ENCODE assay signal across 8 mouse cellular contexts in the genomic region with DNA sequence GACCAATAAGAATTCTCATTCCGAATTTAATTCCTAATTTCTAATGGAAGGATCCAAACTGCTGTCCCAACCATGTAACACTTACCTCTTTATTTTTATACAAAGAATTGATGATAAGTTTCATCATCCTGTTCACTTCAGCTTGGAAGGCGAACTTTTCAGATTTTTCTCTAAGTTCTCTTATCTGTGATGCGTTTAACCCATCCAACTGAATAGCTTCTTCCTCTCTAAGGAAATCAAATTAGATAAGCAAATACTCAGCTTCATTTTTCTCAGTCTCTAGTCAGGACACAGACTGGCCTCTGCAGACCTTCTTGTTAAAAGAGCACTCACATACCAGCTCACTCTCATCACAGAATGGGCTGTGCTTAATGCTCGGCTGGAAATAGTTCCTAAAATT. TPM values are rescaled to one million over a fixed set of nuclear protein-coding genes. Genes with fewer than 3 reads are reported as not detected.
A peak's percentile ranks its signal among the peaks of the same experiment; 100 is the strongest.
DNase-seq lines count a peak whose midpoint lies in the region; ATAC-seq lines count a peak whose summit lies in the region.

No protein-coding gene starts in this region.

- H3K4me2 ChIP-seq in kidney, embryonic 14.5 days (replicated peaks; ENCODE audit: low read depth, low read length): peak overlapping the region; percentile 88
- peak overlapping the region; percentile 94 for H3K4me2 ChIP-seq in embryonic facial prominence, embryonic 12.5 days (replicated peaks)
- H3K4me2 ChIP-seq in intestine, embryonic 14.5 days (ENCODE audit: low read length): peak overlapping the region; percentile 70
- peak overlapping the region; percentile 62 for H3K4me2 ChIP-seq in midbrain, embryonic 15.5 days

- H3K36me3 ChIP-seq in kidney, embryonic 14.5 days (ENCODE audit: control insufficient read depth, insufficient read depth, low read length): peaks cover 55% of the 10 kb centered on the region
- peaks cover 45% of the 10 kb centered on the region for H3K36me3 ChIP-seq in embryonic facial prominence, embryonic 12.5 days
- peaks cover 57% of the 10 kb centered on the region for H3K36me3 ChIP-seq in intestine, embryonic 14.5 days (ENCODE audit: control insufficient read depth, insufficient read depth, low read length)
- H3K36me3 ChIP-seq in midbrain, embryonic 15.5 days (replicated peaks): peaks cover 29% of the 10 kb centered on the region; the same call in 1 of the 2 replicates

- H3K9me3 ChIP-seq in kidney, embryonic 14.5 days (ENCODE audit: control insufficient read depth, low read length): no peaks in the 10 kb centered on the region
- H3K9me3 ChIP-seq in embryonic facial prominence, embryonic 12.5 days: no peaks in the 10 kb centered on the region
- no peaks in the 10 kb centered on the region for H3K9me3 ChIP-seq in intestine, embryonic 14.5 days (ENCODE audit: control insufficient read depth, low read length)
- H3K9me3 ChIP-seq in midbrain, embryonic 15.5 days: no peaks in the 10 kb centered on the region

- no peak overlapping the region for H3K27ac ChIP-seq in kidney, embryonic 14.5 days (ENCODE audit: low read depth, low read length)
- 0 out of 2 replicates have a peak overlapping the region, but pooled peaks have one; percentile 3 for H3K27ac ChIP-seq in embryonic facial prominence, embryonic 12.5 days
- no peak overlapping the region for H3K27ac ChIP-seq in intestine, embryonic 14.5 days (ENCODE audit: low read depth)
- H3K27ac ChIP-seq in midbrain, embryonic 15.5 days: no peak overlapping the region

- H3K4me3 ChIP-seq in kidney, embryonic 14.5 days (ENCODE audit: low read length): peak overlapping the region; percentile 94
- peak overlapping the region; percentile 95 for H3K4me3 ChIP-seq in embryonic facial prominence, embryonic 12.5 days
- H3K4me3 ChIP-seq in intestine, embryonic 14.5 days (ENCODE audit: low read depth, low read length): peak overlapping the region; percentile 98
- peak overlapping the region; percentile 71; the same call in 1 of the 2 replicates for H3K4me3 ChIP-seq in midbrain, embryonic 15.5 days

- DNase-seq in kidney, postnatal 36 days: no peak
- no peak for DNase-seq in intestine, embryonic 14.5 days (ENCODE audit: low spot score)
- DNase-seq in left cerebral cortex, adult 9 months (ENCODE audit: low spot score in 2 of 2): no peak
- DNase-seq in layer of hippocampus, postnatal 36 days: no peak

- peaks cover 43% of the 10 kb centered on the region for H3K4me1 ChIP-seq in kidney, embryonic 14.5 days (ENCODE audit: control insufficient read depth, insufficient read depth, low read length)
- peaks cover 47% of the 10 kb centered on the region for H3K4me1 ChIP-seq in embryonic facial prominence, embryonic 12.5 days
- peaks cover 38% of the 10 kb centered on the region for H3K4me1 ChIP-seq in intestine, embryonic 14.5 days (replicated peaks; ENCODE audit: control insufficient read depth, insufficient read depth, low read length)
- H3K4me1 ChIP-seq in midbrain, embryonic 15.5 days: peaks cover 57% of the 10 kb centered on the region

- ATAC-seq in kidney, embryonic 14.5 days (ENCODE audit: low FRiP score, low TSS enrichment): no peak
- ATAC-seq in embryonic facial prominence, embryonic 12.5 days (ENCODE audit: insufficient number of reproducible peaks, insufficient read depth, low FRiP score, low TSS enrichment): no peak
- no peak for ATAC-seq in intestine, embryonic 14.5 days (replicated peaks; ENCODE audit: low FRiP score, low TSS enrichment, low read depth)
- ATAC-seq in midbrain, embryonic 15.5 days (replicated peaks): no peak
- no peak for ATAC-seq in CD4-positive, CD25-positive, alpha-beta regulatory T cell, adult 4 months

- WGBS in kidney, embryonic 14.5 days: 66% methylated on average over 4 of the region's 4 CpGs
- 64% methylated on average over 4 of the region's 4 CpGs for WGBS in embryonic facial prominence, embryonic 12.5 days
- 62% methylated on average over 4 of the region's 4 CpGs for WGBS in intestine, embryonic 14.5 days
- 82% methylated on average over 4 of the region's 4 CpGs for WGBS in midbrain, embryonic 15.5 days

- H3K9ac ChIP-seq in kidney, embryonic 14.5 days (ENCODE audit: low read depth, low read length): peak overlapping the region; percentile 95
- peak overlapping the region; percentile 94 for H3K9ac ChIP-seq in embryonic facial prominence, embryonic 12.5 days
- H3K9ac ChIP-seq in intestine, embryonic 14.5 days (ENCODE audit: low read length): peak overlapping the region; percentile 98
- no peak overlapping the region for H3K9ac ChIP-seq in midbrain, embryonic 15.5 days

- no peaks in the 10 kb centered on the region for H3K27me3 ChIP-seq in kidney, embryonic 14.5 days (ENCODE audit: control insufficient read depth, insufficient read depth, low read length)
- H3K27me3 ChIP-seq in embryonic facial prominence, embryonic 12.5 days: no peaks in the 10 kb centered on the region
- no peaks in the 10 kb centered on the region for H3K27me3 ChIP-seq in intestine, embryonic 14.5 days (replicated peaks; ENCODE audit: control insufficient read depth, insufficient read depth, low read length)
- H3K27me3 ChIP-seq in midbrain, embryonic 15.5 days (replicated peaks): no peaks in the 10 kb centered on the region

RNA-seq across cellular contexts. Expression of a gene that starts 1.9 kb away (rescaled TPM):
- polyA plus RNA-seq in kidney, embryonic 14.5 days (2014; fragmentation: Nextera tagmentation; extraction: Ambion mirVana): 476 and 591 TPM in 2 replicates
- polyA plus RNA-seq in embryonic facial prominence, embryonic 12.5 days (2016; fragmentation: Nextera tagmentation; extraction: Ambion mirVana): 615 and 661 TPM in 2 replicates
- polyA plus RNA-seq in intestine, embryonic 14.5 days (2014; fragmentation: Nextera tagmentation; extraction: Ambion mirVana): 459 and 488 TPM in 2 replicates
- polyA plus RNA-seq in midbrain, embryonic 15.5 days (2015; fragmentation: Nextera tagmentation; extraction: Ambion mirVana): 297 and 302 TPM in 2 replicates
- polyA plus RNA-seq in CD4-positive, CD25-positive, alpha-beta regulatory T cell, adult 4 months (2017; shearing (Covaris generic)): 100 to 1,000 TPM; 187 to 189 TPM
- total RNA-seq in layer of hippocampus, postnatal 36 days (2021): 100 to 1,000 TPM; 391 to 418 TPM

RNA-seq across cellular contexts. Expression of a gene that starts 2.2 kb away (rescaled TPM):
- polyA plus RNA-seq in kidney, embryonic 14.5 days (2014; fragmentation: Nextera tagmentation; extraction: Ambion mirVana): 1.2 and 1.5 TPM in 2 replicates
- 1.8 and 2.3 TPM in 2 replicates for polyA plus RNA-seq in embryonic facial prominence, embryonic 12.5 days (2016; fragmentation: Nextera tagmentation; extraction: Ambion mirVana)
- polyA plus RNA-seq in intestine, embryonic 14.5 days (2014; fragmentation: Nextera tagmentation; extraction: Ambion mirVana): 3.5 and 3.7 TPM in 2 replicates
- 2.1 and 2.4 TPM in 2 replicates for polyA plus RNA-seq in midbrain, embryonic 15.5 days (2015; fragmentation: Nextera tagmentation; extraction: Ambion mirVana)
- polyA plus RNA-seq in CD4-positive, CD25-positive, alpha-beta regulatory T cell, adult 4 months (2017; shearing (Covaris generic)): 1 to 10 TPM; 1.4 to 1.5 TPM
- total RNA-seq in layer of hippocampus, postnatal 36 days (2021): 1 to 10 TPM; 1.2 to 2.4 TPM
